Mouse (Mus musculus) heart, adult 2 months (tissue): ENCODE results near the gene Snw1. TPM values are rescaled to one million over a fixed set of nuclear protein-coding genes. Genes with fewer than 3 reads are reported as not detected.

Experiments used
- DNase-seq, 2 experiments: peaks; one replicate each; pipeline ENCODE4 v3.0.0; 2021
- H3K27ac ChIP-seq: fragments of 200-600 bp; 2 replicates; pipeline ENCODE4 v1.8.1; 2022
- H3K27me3 ChIP-seq: fragments of 200-500 bp; 2 replicates; pipeline ENCODE4 v1.6.1; 2012; ENCODE audit warnings: mild to moderate bottlenecking, low read length, inconsistent platforms, mixed read lengths; ENCODE audit not compliant: control insufficient read depth, insufficient read depth
- H3K36me3 ChIP-seq: fragments of 200-500 bp; 2 replicates; pipeline ENCODE4 v1.6.1; 2012; ENCODE audit warnings: low read length, inconsistent platforms; ENCODE audit not compliant: control insufficient read depth, insufficient read depth
- H3K4me1 ChIP-seq: fragments of 200-500 bp; 2 replicates; pipeline ENCODE4 v1.6.1; 2011; ENCODE audit warnings: low read length; ENCODE audit not compliant: control insufficient read depth, insufficient read depth
- H3K4me3 ChIP-seq: fragments of 200-600 bp; 2 replicates; pipeline ENCODE4 v1.8.1; 2022
- H3K79me2 ChIP-seq: fragments of 200-500 bp; replicated peaks from 2 replicates; pipeline ENCODE4 v1.6.1; 2012; ENCODE audit warnings: mild to moderate bottlenecking, inconsistent platforms, low read length, moderate library complexity, mixed read lengths; ENCODE audit not compliant: control insufficient read depth, insufficient read depth
- H3K9ac ChIP-seq: fragments of 200-500 bp; 2 replicates; pipeline ENCODE4 v1.6.1; 2012; ENCODE audit warnings: low read depth, mild to moderate bottlenecking, control low read depth, inconsistent platforms, low read length, mixed read lengths
- CTCF ChIP-seq: fragments of 200-600 bp; IDR thresholded peaks from 2 replicates; pipeline ENCODE4 v1.8.1; 2022; ENCODE audit warnings: antibody characterized with exemption, mild to moderate bottlenecking, moderate library complexity
- EP300 ChIP-seq: fragments of 200-500 bp; IDR thresholded peaks from 2 replicates; pipeline ENCODE4 v1.6.1; 2011; ENCODE audit warnings: low read depth, low read length, control low read depth; ENCODE audit not compliant: insufficient read depth
- POLR2A ChIP-seq: fragments of 200-500 bp; IDR thresholded peaks from 2 replicates; pipeline ENCODE4 v1.6.1; 2011; ENCODE audit warnings: mild to moderate bottlenecking, low read depth, low read length, control low read depth; ENCODE audit not compliant: insufficient read depth
- WGBS: fragments of 180-500 bp; shearing (Covaris S2); methylation state at CpG from one replicate; pipeline ENCODE4 v1.1.7; 2018; 5-methylcytosine and 5-hydroxymethylcytosine counted together
- intact Hi-C: fragments of 180-260 bp; cut with DNase I; formaldehyde crosslinking; loops from one replicate; pipeline ENCODE4 v1.15.1; 2025
- polyA plus RNA-seq: library from polyadenylated mRNA; depleted of rRNA; stranded (reverse); fragments of >200 nt; gene quantifications from 2 replicates; pipeline ENCODE4 v1.2.3, GENCODE M21; 2012
- total RNA-seq, 2 experiments: library from RNA; stranded (reverse); gene quantifications; 2 replicates each; pipeline ENCODE4 v1.2.3; 2021

The Snw1 gene
- total and polyA plus RNA-seq, 3 experiments, result 8.5 to 46.1 (median 42.3) TPM

DNA sequence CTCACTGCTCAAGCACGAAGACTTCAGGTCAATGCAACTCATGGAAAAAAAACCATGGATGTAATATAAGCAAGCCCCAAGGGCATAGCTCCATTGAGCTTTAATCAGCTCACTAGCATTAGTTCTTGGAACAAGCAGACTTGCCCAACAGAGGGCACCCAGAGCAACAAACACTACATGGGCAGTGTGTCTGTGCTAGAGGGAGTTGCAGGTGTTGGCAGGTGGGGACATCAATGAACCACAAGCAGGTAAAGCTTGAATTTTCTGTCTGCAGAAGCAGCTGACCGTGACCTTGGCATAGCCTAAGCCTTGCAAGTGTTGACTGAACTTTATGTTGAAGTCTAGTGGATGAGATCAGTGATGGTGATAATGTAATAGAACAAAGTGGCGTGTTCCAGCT lies 2.7 kb upstream of the Snw1 start:
- Histone ChIP-seq H3K4me3 (no peak overlapping the region), H3K27ac (no peak overlapping the region), H3K27me3 (no peaks in the 10 kb centered on the region), H3K4me1 (peaks cover 4% of the 10 kb centered on the region), H3K36me3 (peaks cover 10% of the 10 kb centered on the region), H3K9ac (no peak overlapping the region), H3K79me2 (peaks cover 5% of the 10 kb centered on the region)
- 63% methylated on average over 3 of the region's 3 CpGs for WGBS
- intact Hi-C loops, result no loop called here
- no peak for TF ChIP-seq CTCF
- TF ChIP-seq EP300, result no peak
- no peak for TF ChIP-seq POLR2A
- no peak for DNase-seq

DNA sequence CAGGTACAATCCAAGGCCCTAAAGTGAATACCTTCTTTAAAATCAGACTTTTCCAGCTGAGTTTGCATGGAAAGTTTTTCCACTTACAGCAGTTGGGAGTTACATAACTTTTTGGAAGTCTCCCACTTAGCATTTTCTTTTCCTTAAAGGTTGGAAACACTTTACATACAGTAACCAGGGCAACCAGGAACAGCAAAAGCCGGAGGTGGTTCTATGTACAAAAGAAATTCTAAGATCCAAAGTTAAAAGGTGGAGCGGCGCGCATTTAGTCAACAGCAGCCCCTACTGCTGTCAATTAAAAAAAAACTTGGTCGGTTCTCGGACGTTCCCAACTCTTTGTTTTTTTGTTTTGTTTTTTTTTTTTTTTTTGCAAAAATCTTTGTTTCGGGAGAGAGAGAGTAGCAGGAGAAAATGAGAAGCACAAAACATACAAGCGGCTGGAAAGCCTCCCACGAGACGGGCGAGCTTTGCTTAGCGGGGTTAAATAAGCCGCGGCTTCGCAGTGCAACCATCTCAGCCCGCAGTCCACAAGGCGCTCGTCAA lies 582 bp downstream of the Snw1 start:
- intact Hi-C loops, result no loop called here
- peaks cover 5% of the 10 kb centered on the region for H3K79me2 ChIP-seq
- peaks cover 4% of the 10 kb centered on the region for H3K4me1 ChIP-seq
- H3K4me3 ChIP-seq, result peak overlapping the region; percentile 87
- H3K27ac ChIP-seq, result peak overlapping the region; percentile 96
- WGBS, result under 1% methylated on average over 19 of the region's 19 CpGs
- H3K36me3 ChIP-seq, result peaks cover 23% of the 10 kb centered on the region
- no peak for DNase-seq
- no peak for TF ChIP-seq CTCF
- no peak for TF ChIP-seq POLR2A
- peak overlapping the region; percentile 94 for H3K9ac ChIP-seq
- no peaks in the 10 kb centered on the region for H3K27me3 ChIP-seq

DNA sequence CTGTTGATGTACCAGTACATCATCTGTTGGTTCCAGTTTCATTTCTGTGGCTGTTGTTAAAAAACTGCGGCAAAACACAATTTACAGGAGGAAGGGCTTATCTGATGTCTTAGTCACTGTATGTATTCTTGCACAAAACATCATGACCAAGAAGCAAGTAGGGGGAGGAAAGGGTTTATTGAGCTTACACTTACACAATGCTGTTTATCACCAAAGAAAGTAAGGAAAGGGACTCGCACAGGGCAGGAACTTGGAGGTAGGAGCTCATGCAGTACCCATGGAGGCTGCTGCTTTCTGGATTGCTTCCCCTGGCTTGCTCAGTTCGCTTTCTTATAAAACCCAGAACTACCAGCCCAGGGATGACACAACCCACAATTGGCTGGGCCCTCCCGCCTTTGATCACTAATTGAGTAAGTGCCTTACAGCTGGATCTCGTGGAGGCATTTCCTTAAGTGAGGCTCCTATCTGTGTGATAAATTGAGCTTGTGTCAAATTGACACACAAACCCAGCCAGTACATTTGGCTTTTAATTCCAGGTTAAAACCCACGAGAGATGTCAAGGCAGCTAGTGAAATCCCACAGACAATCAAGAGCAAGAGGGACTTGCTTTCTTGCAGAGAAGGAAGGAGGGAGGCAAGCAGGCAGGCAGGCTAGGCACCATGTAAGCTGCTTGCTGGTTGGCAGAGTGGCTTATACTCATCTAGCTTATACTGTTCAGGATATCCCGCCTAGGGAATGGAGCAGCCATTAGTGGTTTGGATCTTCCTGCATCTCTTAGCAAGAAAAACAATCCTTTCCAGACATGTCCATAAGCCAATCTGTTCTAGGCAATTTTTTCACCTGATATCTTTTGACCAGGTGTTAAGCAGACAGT lies 1.6 kb downstream of the Snw1 start:
- WGBS, result 57% methylated on average over 7 of the region's 7 CpGs
- peak overlapping the region; percentile 87; the same call in 1 of the 2 replicates for H3K4me3 ChIP-seq
- no peak for DNase-seq
- no peak overlapping the region for H3K9ac ChIP-seq
- peaks cover 4% of the 10 kb centered on the region for H3K4me1 ChIP-seq
- peaks cover 5% of the 10 kb centered on the region for H3K79me2 ChIP-seq
- no peaks in the 10 kb centered on the region for H3K27me3 ChIP-seq
- H3K36me3 ChIP-seq, result peaks cover 28% of the 10 kb centered on the region
- no peak for TF ChIP-seq CTCF
- TF ChIP-seq EP300, result no peak
- TF ChIP-seq POLR2A, result no peak
- intact Hi-C loops, result no loop called here
- no peak overlapping the region for H3K27ac ChIP-seq

DNA sequence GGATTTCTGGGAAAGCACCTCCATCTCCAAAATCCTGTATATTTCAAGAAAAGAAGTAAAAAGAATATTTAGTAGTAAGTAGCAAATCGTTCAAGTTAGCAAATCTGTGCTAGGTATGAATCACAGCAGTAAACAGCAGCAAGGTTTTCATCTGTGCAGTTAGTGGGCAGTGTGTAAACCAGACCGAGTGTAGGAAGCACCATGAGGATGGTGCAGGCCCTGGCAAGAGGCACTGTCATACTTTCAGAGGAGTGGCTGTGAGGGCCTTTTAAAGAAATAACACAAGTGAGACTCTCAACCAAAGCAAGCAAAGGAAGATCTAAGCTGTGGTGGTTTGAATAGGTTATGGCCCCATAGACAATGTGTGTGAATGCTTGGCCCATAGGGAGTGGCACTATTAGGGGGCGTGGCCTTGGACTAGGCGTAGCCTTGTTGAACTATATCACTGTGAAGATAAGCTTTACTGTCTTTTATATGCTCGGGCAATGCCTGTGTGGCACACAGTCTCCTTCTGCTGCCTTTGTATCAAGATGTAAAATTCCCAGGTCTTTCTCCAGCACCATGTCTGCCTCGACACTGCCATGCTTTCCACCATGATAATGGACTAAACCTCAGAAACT lies 7.3 kb downstream of the Snw1 start:
- Histone ChIP-seq H3K9ac (no peak overlapping the region), H3K79me2 (no peaks in the 10 kb centered on the region; the same call in 1 of the 2 replicates), H3K4me3 (no peak overlapping the region), H3K27ac (no peak overlapping the region), H3K36me3 (peaks cover 24% of the 10 kb centered on the region), H3K27me3 (no peaks in the 10 kb centered on the region), H3K4me1 (no peaks in the 10 kb centered on the region; the same call in 1 of the 2 replicates)
- intact Hi-C loops, result no loop called here
- no peak for DNase-seq
- 82% methylated on average over 6 of the region's 6 CpGs for WGBS
- no peak for TF ChIP-seq CTCF

DNA sequence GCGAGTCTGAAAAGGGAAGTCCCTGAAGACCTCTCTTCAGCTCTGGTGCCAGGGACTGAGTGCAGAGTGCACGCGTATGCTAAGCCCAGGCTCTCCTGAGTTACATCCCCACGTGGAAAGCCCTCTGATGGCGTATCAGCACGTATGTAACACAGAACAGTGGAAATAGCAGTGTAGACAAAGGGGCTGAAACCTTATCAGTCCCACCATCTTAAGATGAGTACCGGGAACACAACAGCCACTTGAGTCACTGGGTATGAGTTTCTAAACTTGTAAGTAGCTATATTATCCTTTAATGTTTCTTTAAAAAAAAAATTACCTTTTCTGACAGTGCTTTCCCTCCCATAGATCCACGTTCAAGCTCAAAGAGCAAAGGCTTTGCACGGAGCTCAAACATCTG lies 22.6 kb downstream of the Snw1 start:
- Histone ChIP-seq H3K36me3 (peaks cover 16% of the 10 kb centered on the region), H3K27me3 (no peaks in the 10 kb centered on the region), H3K9ac (no peak overlapping the region), H3K79me2 (no peaks in the 10 kb centered on the region), H3K27ac (no peak overlapping the region), H3K4me1 (no peaks in the 10 kb centered on the region), H3K4me3 (no peak overlapping the region)
- DNase-seq, result no peak
- WGBS, result 85% methylated on average over 9 of the region's 9 CpGs
- TF ChIP-seq POLR2A, result no peak
- TF ChIP-seq EP300, result no peak
- no peak for TF ChIP-seq CTCF
- intact Hi-C loops, result no loop called here

DNA sequence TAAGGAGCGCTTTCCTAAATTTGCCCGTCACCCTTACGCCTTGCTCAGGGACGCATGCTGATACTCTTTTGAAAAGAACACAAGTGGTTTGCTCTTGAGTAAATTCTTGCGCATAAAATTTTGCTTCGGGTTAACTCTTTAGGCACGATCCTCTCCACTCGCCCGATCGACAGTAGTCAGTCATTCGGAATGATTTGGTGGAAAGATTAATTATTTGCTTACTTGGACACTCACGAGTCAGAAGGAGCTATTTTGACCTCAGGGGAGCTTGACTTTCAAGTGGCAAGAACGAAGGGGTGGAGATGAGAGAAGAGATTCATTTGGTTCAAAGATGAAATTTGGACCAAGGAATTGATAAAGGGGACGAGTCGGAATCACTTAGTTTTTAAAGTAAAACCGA lies 27.9 kb downstream of the Snw1 start:
- TF ChIP-seq CTCF, result no peak
- TF ChIP-seq EP300, result no peak
- no peak for TF ChIP-seq POLR2A
- Histone ChIP-seq H3K9ac (no peak overlapping the region), H3K27ac (no peak overlapping the region; the same call in 1 of the 2 replicates), H3K4me1 (peaks cover 5% of the 10 kb centered on the region), H3K4me3 (peak overlapping the region; percentile 87), H3K79me2 (no peaks in the 10 kb centered on the region; the same call in none of the 2 replicates), H3K36me3 (peaks cover 21% of the 10 kb centered on the region), H3K27me3 (no peaks in the 10 kb centered on the region)
- intact Hi-C loops, result no loop called here
- DNase-seq, result no peak
- WGBS, result 3% methylated on average over 16 of the region's 16 CpGs
